Mouse (Mus musculus) MEL (cell line): Measurements from ENCODE around the gene G3bp2. TPM values are rescaled to one million over a fixed set of nuclear protein-coding genes. Genes with fewer than 3 reads are reported as not detected.

ENCODE experiments used
- DNase-seq: peaks from one replicate; pipeline ENCODE4 v3.0.0; 2011; ENCODE audit warnings: low read depth, low spot score
- H3K27ac ChIP-seq: 2 replicates; pipeline ENCODE4 v1.5.1; 2012; ENCODE audit warnings: low read depth, mild to moderate bottlenecking, control low read depth, low read length, moderate library complexity; ENCODE audit not compliant: control insufficient read depth
- H3K27me3 ChIP-seq, 2 experiments: fragments of 150-350 bp in 1 of 2; sonication (generic) in 1 of 2; 2 replicates each; pipeline ENCODE4 v1.6.1; 2012; ENCODE audit warnings: low read length in 2 of 2, mild to moderate bottlenecking in 2 of 2, improper control_type of control experiment in 1 of 2, moderate library complexity in 1 of 2; ENCODE audit not compliant: insufficient read depth in 2 of 2, control insufficient read depth in 1 of 2
- H3K36me3 ChIP-seq, 2 experiments: 2 replicates each; pipeline ENCODE4 v1.6.1; 2012 to 2014; ENCODE audit warnings: low read length in 2 of 2, improper control_type of control experiment in 1 of 2, inconsistent platforms in 1 of 2, mild to moderate bottlenecking in 1 of 2; ENCODE audit not compliant: insufficient read depth in 2 of 2, control insufficient read depth in 1 of 2
- H3K4me1 ChIP-seq, 2 experiments: fragments of 150-350 bp in 1 of 2; sonication (generic) in 1 of 2; 2 replicates each; pipeline ENCODE4 v1.6.1; 2012; ENCODE audit warnings: low read length in 2 of 2, improper control_type of control experiment in 1 of 2, mild to moderate bottlenecking in 1 of 2; ENCODE audit not compliant: insufficient read depth in 2 of 2, control insufficient read depth in 1 of 2
- H3K4me3 ChIP-seq, 2 experiments: fragments of 150-350 bp in 1 of 2; sonication (generic) in 1 of 2; 2 replicates each; pipeline ENCODE4 v1.5.1; 2012; ENCODE audit warnings: low read depth in 2 of 2, low read length in 2 of 2, mild to moderate bottlenecking in 2 of 2, moderate library complexity in 2 of 2, control low read depth in 1 of 2, improper control_type of control experiment in 1 of 2; ENCODE audit not compliant: control insufficient read depth in 1 of 2, insufficient read depth in 1 of 2
- H3K79me2 ChIP-seq: 2 replicates; pipeline ENCODE4 v1.6.1; 2012; ENCODE audit warnings: mild to moderate bottlenecking, low read length, moderate library complexity; ENCODE audit not compliant: control insufficient read depth, poor library complexity, insufficient read depth
- H3K9ac ChIP-seq: 2 replicates; pipeline ENCODE4 v1.6.1; 2012; ENCODE audit warnings: low read depth, mild to moderate bottlenecking, control low read depth, low read length, moderate library complexity; ENCODE audit not compliant: control insufficient read depth, poor library complexity, severe bottlenecking
- H3K9me3 ChIP-seq: fragments of 150-350 bp; sonication (generic); replicated peaks from 2 replicates; pipeline ENCODE4 v1.6.1; 2012; ENCODE audit warnings: mild to moderate bottlenecking, low read length, improper control_type of control experiment, moderate library complexity; ENCODE audit not compliant: insufficient read depth
- CTCF ChIP-seq, 3 experiments: IDR thresholded peaks in 2 of 3; conservative IDR thresholded peaks in 1 of 3; 2 replicates each; pipeline ENCODE4 v1.5.1; 2011 to 2012; ENCODE audit warnings: low read length in 3 of 3, low read depth in 2 of 3, mild to moderate bottlenecking in 2 of 3, improper control_type of control experiment in 1 of 3, inconsistent platforms in 1 of 3, mixed read lengths in 1 of 3, moderate library complexity in 1 of 3; ENCODE audit not compliant: control insufficient read depth in 1 of 3, insufficient read depth in 1 of 3, poor library complexity in 1 of 3, severe bottlenecking in 1 of 3
- ELF1 ChIP-seq: IDR thresholded peaks from 2 replicates; pipeline ENCODE4 v1.6.1; 2014; ENCODE audit warnings: low read depth, mild to moderate bottlenecking, inconsistent platforms, low read length, improper control_type of control experiment, moderate library complexity
- GABPA ChIP-seq: IDR thresholded peaks from 2 replicates; pipeline ENCODE4 v1.6.1; 2012; ENCODE audit warnings: low read depth, mild to moderate bottlenecking, inconsistent platforms, low read length, improper control_type of control experiment, moderate library complexity
- NELFE ChIP-seq: IDR thresholded peaks from 2 replicates; pipeline ENCODE4 v1.6.1; 2011; ENCODE audit warnings: low read depth, low read length, improper control_type of control experiment
- POLR2AphosphoS2 ChIP-seq: IDR thresholded peaks from 2 replicates; pipeline ENCODE4 v1.6.1; 2011; ENCODE audit warnings: low read length, improper control_type of control experiment
- RAD21 ChIP-seq: IDR thresholded peaks from 2 replicates; pipeline ENCODE4 v1.6.1; 2011; ENCODE audit warnings: mild to moderate bottlenecking, low read depth, low read length, improper control_type of control experiment
- RCOR1 ChIP-seq: IDR thresholded peaks from 2 replicates; pipeline ENCODE4 v1.6.1; 2012; ENCODE audit warnings: low read depth, mild to moderate bottlenecking, inconsistent platforms, low read length, improper control_type of control experiment
- SMC3 ChIP-seq: IDR thresholded peaks from 2 replicates; pipeline ENCODE4 v1.6.1; 2011; ENCODE audit warnings: low read depth, low read length, improper control_type of control experiment
- ZC3H11A ChIP-seq: IDR thresholded peaks from 2 replicates; pipeline ENCODE4 v1.6.1; 2012; ENCODE audit warnings: low read depth, mild to moderate bottlenecking, inconsistent platforms, low read length, improper control_type of control experiment
- polyA plus RNA-seq, 2 experiments: library from polyadenylated mRNA; stranded (reverse) in 1 of 2; unstranded in 1 of 2; fragments of >175 nt in 1 of 2; fragments of >200 nt in 1 of 2; gene quantifications; 2 replicates each; pipeline versions ENCODE4 v1.2.1 to v1.2.4; 2012; ENCODE audit warnings: low replicate concordance in 2 of 2, low read depth in 1 of 2; ENCODE audit not compliant: insufficient read length in 2 of 2, insufficient read depth in 1 of 2, missing spikeins in 1 of 2
- total RNA-seq: library from RNA; depleted of rRNA; stranded (reverse); fragments of 300-350 nt; gene quantifications from 2 replicates; pipeline ENCODE4 v1.2.3, GENCODE M21; 2012

G3bp2 gene
- total and polyA plus RNA-seq, 3 experiments: 42.8 to 177 (median 65.5) TPM

- TF ChIP-seq NELFE: no peak
- TF ChIP-seq RCOR1: 0 out of 2 replicates have a peak, but pooled peaks have one; percentile 18
- DNase-seq: no peak
- Histone ChIP-seq H3K4me3 (no peak overlapping the region), H3K27me3 (no peaks in the 10 kb centered on the region), H3K4me1 (peaks cover 2 to 3% of the 10 kb centered on the region in 2 experiments; a peak in 3 of 4 replicates), H3K27ac (no peak overlapping the region), H3K36me3 (peaks cover 0 to 6% of the 10 kb centered on the region in 2 experiments; a peak in 2 of 4 replicates), H3K9me3 (no peaks in the 10 kb centered on the region), H3K79me2 (no peaks in the 10 kb centered on the region), H3K9ac (no peak overlapping the region)
Observed at GRCm38 (mm10) chr5:92121636-92122035, 38.1 kb upstream of the G3bp2 start.

GRCm38 (mm10) chr5:92117823-92118403, 34.4 kb upstream of the G3bp2 start:
- H3K27me3 ChIP-seq: no peaks in the 10 kb centered on the region
- TF ChIP-seq ELF1: no peak
- TF ChIP-seq ZC3H11A: peak; percentile 70
- TF ChIP-seq CTCF (IDR thresholded peaks at IDR 0.05 in 2 of 3, conservative IDR thresholded peaks at IDR 0.05 in 1 of 3; ENCODE audit: control insufficient read depth in 1 of 3, insufficient read depth in 1 of 3, low read depth in 2 of 3, low read length in 3 of 3, poor library complexity in 1 of 3, severe bottlenecking in 1 of 3): peak; percentile 74 to 90 (median 85)
- peak; percentile 82 for TF ChIP-seq SMC3
- peak; percentile 89 for TF ChIP-seq RAD21
- no peaks in the 10 kb centered on the region for H3K9me3 ChIP-seq
- peak; percentile 72 for DNase-seq
- peaks cover 0 to 8% of the 10 kb centered on the region in 2 experiments; a peak in 2 of 4 replicates for H3K36me3 ChIP-seq
- H3K9ac ChIP-seq: no peak overlapping the region
- H3K79me2 ChIP-seq: no peaks in the 10 kb centered on the region
- H3K27ac ChIP-seq: no peak overlapping the region
- H3K4me3 ChIP-seq: no peak overlapping the region
- H3K4me1 ChIP-seq: peaks cover 2 to 9% of the 10 kb centered on the region in 2 experiments; a peak in 3 of 4 replicates

GRCm38 (mm10) chr5:92114939-92115338, 31.4 kb upstream of the G3bp2 start:
- Histone ChIP-seq H3K9ac (no peak overlapping the region), H3K4me3 (no peak overlapping the region), H3K4me1 (peaks cover 2 to 9% of the 10 kb centered on the region in 2 experiments; a peak in 3 of 4 replicates), H3K27ac (no peak overlapping the region), H3K79me2 (no peaks in the 10 kb centered on the region), H3K9me3 (no peaks in the 10 kb centered on the region), H3K27me3 (no peaks in the 10 kb centered on the region), H3K36me3 (peaks cover 0 to 8% of the 10 kb centered on the region in 2 experiments; a peak in 2 of 4 replicates)
- TF ChIP-seq GABPA (no peak), POLR2AphosphoS2 (no peak)
- no peak for DNase-seq
